Mouse (Mus musculus): ENCODE measurements around the gene Lrrc4c. TPM values are rescaled to one million over a fixed set of nuclear protein-coding genes. Genes with fewer than 3 reads are reported as not detected.

Lrrc4c gene
- total RNA-seq, 1 experiment = 0.09 TPM

DNA sequence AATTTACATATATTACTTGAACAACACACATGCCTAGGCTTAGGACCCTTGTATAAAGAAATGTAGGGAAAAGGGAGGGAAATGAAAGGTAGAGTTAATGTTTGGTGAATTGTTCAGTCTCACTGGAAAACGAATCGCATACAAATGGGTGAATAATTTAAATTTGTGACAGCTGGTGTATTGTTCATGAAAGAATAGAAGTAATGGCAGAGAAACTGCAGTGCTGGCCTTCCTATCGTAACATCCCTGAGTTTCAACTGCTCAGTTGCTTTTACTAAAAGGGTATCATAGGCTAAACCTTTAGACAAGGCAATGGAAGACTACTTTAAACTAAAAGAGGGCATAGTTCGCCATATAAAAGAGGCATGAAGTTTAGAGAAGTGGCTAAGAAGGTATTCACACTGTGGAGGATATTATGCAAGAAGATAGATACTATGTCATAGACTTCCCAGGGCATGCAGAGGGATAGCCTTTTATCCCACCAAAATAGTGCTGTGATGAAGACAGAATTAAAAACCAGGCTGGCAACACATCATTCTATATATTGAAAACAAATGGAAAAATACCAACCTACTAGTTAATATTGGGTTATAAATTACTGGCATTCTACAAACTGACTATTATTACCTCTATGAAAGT is 879.1 kb downstream of the Lrrc4c start:
- no peak overlapping the region for H3K4me3 ChIP-seq (ENCODE audit: insufficient read depth in 1 of 2, low read depth in 1 of 2, low read length in 2 of 2, poor library complexity in 1 of 2, severe bottlenecking in 1 of 2)
- DNase-seq (ENCODE audit: low read depth, low spot score) = no peak
- H3K36me3 ChIP-seq (ENCODE audit: control insufficient read depth, insufficient read depth, low read length, poor library complexity, severe bottlenecking) = no peaks in the 10 kb centered on the region
- TF ChIP-seq ZC3H11A (IDR thresholded peaks at IDR 0.05; ENCODE audit: borderline replicate concordance, low read depth, low read length) = no peak
- TF ChIP-seq HCFC1 (IDR thresholded peaks at IDR 0.05; ENCODE audit: borderline replicate concordance, insufficient read depth, low read length) = no peak
- TF ChIP-seq MAFK (IDR thresholded peaks at IDR 0.05; ENCODE audit: insufficient read depth, low read depth, low read length) = no peak
- TF ChIP-seq ZNF384 (IDR thresholded peaks at IDR 0.05; ENCODE audit: low read depth, low read length) = no peak
- TF ChIP-seq CHD2 (IDR thresholded peaks at IDR 0.05; ENCODE audit: low read depth, low read length) = no peak
- H3K4me1 ChIP-seq (ENCODE audit: control insufficient read depth in 2 of 2, insufficient read depth in 2 of 2, low read length in 2 of 2, poor library complexity in 1 of 2) = no peaks in the 10 kb centered on the region
- no peak overlapping the region for H3K9ac ChIP-seq (ENCODE audit: insufficient read depth, low read depth, low read length, poor library complexity, severe bottlenecking)
- in situ Hi-C loops (cut with MboI; ENCODE audit: low sequenced_read_pairs in 2 of 2, unreplicated experiment in 2 of 2) = no loop called here
- H3K27ac ChIP-seq (ENCODE audit: insufficient read depth, low read depth, low read length, poor library complexity, severe bottlenecking) = no peak overlapping the region
- H3K9me3 ChIP-seq (ENCODE audit: control insufficient read depth, insufficient read depth, low read depth, low read length) = no peaks in the 10 kb centered on the region

DNA sequence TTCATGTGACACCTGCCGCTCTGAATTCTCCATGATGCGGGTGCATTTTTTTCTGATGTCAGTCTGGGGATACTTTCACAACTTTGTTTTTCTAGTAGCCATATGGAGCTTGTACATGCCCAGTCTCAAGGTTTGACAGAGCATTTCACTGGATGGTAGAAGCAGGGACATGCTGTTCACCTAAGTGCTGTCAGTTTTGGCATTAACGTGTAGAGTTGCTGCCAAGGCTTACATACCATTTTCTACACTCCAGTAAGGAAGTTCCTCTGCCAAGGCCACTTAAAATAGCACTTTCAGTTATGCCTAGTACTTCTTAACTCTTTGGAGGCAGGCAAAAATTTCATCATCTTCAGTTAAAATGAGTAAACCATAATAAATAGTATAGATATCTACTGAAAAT is 915.0 kb downstream of the Lrrc4c start:
- H3K4me3 ChIP-seq (ENCODE audit: insufficient read depth in 1 of 2, low read depth in 1 of 2, low read length in 2 of 2, poor library complexity in 1 of 2, severe bottlenecking in 1 of 2) = no peak overlapping the region
- DNase-seq (ENCODE audit: low read depth, low spot score) = no peak
- H3K9me3 ChIP-seq (ENCODE audit: control insufficient read depth, insufficient read depth, low read depth, low read length) = no peaks in the 10 kb centered on the region
- in situ Hi-C loops (cut with MboI; ENCODE audit: low sequenced_read_pairs in 2 of 2, unreplicated experiment in 2 of 2) = no loop called here
- no peak for TF ChIP-seq HCFC1 (IDR thresholded peaks at IDR 0.05; ENCODE audit: borderline replicate concordance, insufficient read depth, low read length)
- TF ChIP-seq MAFK (IDR thresholded peaks at IDR 0.05; ENCODE audit: insufficient read depth, low read depth, low read length) = no peak
- no peak for TF ChIP-seq CHD2 (IDR thresholded peaks at IDR 0.05; ENCODE audit: low read depth, low read length)
- no peak for TF ChIP-seq ZNF384 (IDR thresholded peaks at IDR 0.05; ENCODE audit: low read depth, low read length)
- TF ChIP-seq ZC3H11A (IDR thresholded peaks at IDR 0.05; ENCODE audit: borderline replicate concordance, low read depth, low read length) = no peak
- H3K4me1 ChIP-seq (ENCODE audit: control insufficient read depth in 2 of 2, insufficient read depth in 2 of 2, low read length in 2 of 2, poor library complexity in 1 of 2) = no peaks in the 10 kb centered on the region
- no peak overlapping the region for H3K9ac ChIP-seq (ENCODE audit: insufficient read depth, low read depth, low read length, poor library complexity, severe bottlenecking)
- no peaks in the 10 kb centered on the region for H3K36me3 ChIP-seq (ENCODE audit: control insufficient read depth, insufficient read depth, low read length, poor library complexity, severe bottlenecking)
- H3K27ac ChIP-seq (ENCODE audit: insufficient read depth, low read depth, low read length, poor library complexity, severe bottlenecking) = no peak overlapping the region

GRCm38 (mm10) chr2:97234074-97234473 is 916.1 kb downstream of the Lrrc4c start:
- H3K4me1 ChIP-seq (ENCODE audit: control insufficient read depth in 2 of 2, insufficient read depth in 2 of 2, low read length in 2 of 2, poor library complexity in 1 of 2) = no peaks in the 10 kb centered on the region
- in situ Hi-C loops (cut with MboI; ENCODE audit: low sequenced_read_pairs in 2 of 2, unreplicated experiment in 2 of 2) = no loop called here
- no peak for DNase-seq (ENCODE audit: low read depth, low spot score)
- H3K27ac ChIP-seq (ENCODE audit: insufficient read depth, low read depth, low read length, poor library complexity, severe bottlenecking) = no peak overlapping the region
- no peak overlapping the region for H3K4me3 ChIP-seq (ENCODE audit: insufficient read depth in 1 of 2, low read depth in 1 of 2, low read length in 2 of 2, poor library complexity in 1 of 2, severe bottlenecking in 1 of 2)
- H3K9me3 ChIP-seq (ENCODE audit: control insufficient read depth, insufficient read depth, low read depth, low read length) = no peaks in the 10 kb centered on the region
- TF ChIP-seq HCFC1 (IDR thresholded peaks at IDR 0.05; ENCODE audit: borderline replicate concordance, insufficient read depth, low read length) = no peak
- no peak for TF ChIP-seq MAFK (IDR thresholded peaks at IDR 0.05; ENCODE audit: insufficient read depth, low read depth, low read length)
- TF ChIP-seq ZNF384 (IDR thresholded peaks at IDR 0.05; ENCODE audit: low read depth, low read length) = no peak
- TF ChIP-seq ZC3H11A (IDR thresholded peaks at IDR 0.05; ENCODE audit: borderline replicate concordance, low read depth, low read length) = no peak
- TF ChIP-seq CHD2 (IDR thresholded peaks at IDR 0.05; ENCODE audit: low read depth, low read length) = no peak
- H3K36me3 ChIP-seq (ENCODE audit: control insufficient read depth, insufficient read depth, low read length, poor library complexity, severe bottlenecking) = no peaks in the 10 kb centered on the region
- H3K9ac ChIP-seq (ENCODE audit: insufficient read depth, low read depth, low read length, poor library complexity, severe bottlenecking) = no peak overlapping the region

- no peak overlapping the region for H3K27ac ChIP-seq (ENCODE audit: insufficient read depth, low read depth, low read length, poor library complexity, severe bottlenecking)
- no peaks in the 10 kb centered on the region for H3K9me3 ChIP-seq (ENCODE audit: control insufficient read depth, insufficient read depth, low read depth, low read length)
- no peaks in the 10 kb centered on the region for H3K36me3 ChIP-seq (ENCODE audit: control insufficient read depth, insufficient read depth, low read length, poor library complexity, severe bottlenecking)
- no peak overlapping the region for H3K4me3 ChIP-seq (ENCODE audit: insufficient read depth in 1 of 2, low read depth in 1 of 2, low read length in 2 of 2, poor library complexity in 1 of 2, severe bottlenecking in 1 of 2)
- no peak for TF ChIP-seq ZC3H11A (IDR thresholded peaks at IDR 0.05; ENCODE audit: borderline replicate concordance, low read depth, low read length)
- TF ChIP-seq MAFK (IDR thresholded peaks at IDR 0.05; ENCODE audit: insufficient read depth, low read depth, low read length) = no peak
- TF ChIP-seq ZNF384 (IDR thresholded peaks at IDR 0.05; ENCODE audit: low read depth, low read length) = no peak
- no peak for TF ChIP-seq CHD2 (IDR thresholded peaks at IDR 0.05; ENCODE audit: low read depth, low read length)
- TF ChIP-seq HCFC1 (IDR thresholded peaks at IDR 0.05; ENCODE audit: borderline replicate concordance, insufficient read depth, low read length) = no peak
- no peak for DNase-seq (ENCODE audit: low read depth, low spot score)
- no peak overlapping the region for H3K9ac ChIP-seq (ENCODE audit: insufficient read depth, low read depth, low read length, poor library complexity, severe bottlenecking)
- H3K4me1 ChIP-seq (ENCODE audit: control insufficient read depth in 2 of 2, insufficient read depth in 2 of 2, low read length in 2 of 2, poor library complexity in 1 of 2) = no peaks in the 10 kb centered on the region
- in situ Hi-C loops (cut with MboI; ENCODE audit: low sequenced_read_pairs in 2 of 2, unreplicated experiment in 2 of 2) = no loop called here
Observed at GRCm38 (mm10) chr2:97274651-97275050, 956.7 kb downstream of the Lrrc4c start.

Measured in ES-E14 (cell line).